Mouse (Mus musculus): ENCODE results near the gene Psg20. TPM values are rescaled to one million over a fixed set of nuclear protein-coding genes. Genes with fewer than 3 reads are reported as not detected.
"Not testable (repeated sequence)": the region's sequence is repeated elsewhere in the genome, so short reads cannot be mapped to it uniquely, and the experiment has no call there.

The Psg20 gene
- 0.11 TPM in 1 of 2 replicates, not detected in the other for polyA plus RNA-seq (2015; fragmentation: Nextera tagmentation; extraction: Ambion mirVana)

DNA sequence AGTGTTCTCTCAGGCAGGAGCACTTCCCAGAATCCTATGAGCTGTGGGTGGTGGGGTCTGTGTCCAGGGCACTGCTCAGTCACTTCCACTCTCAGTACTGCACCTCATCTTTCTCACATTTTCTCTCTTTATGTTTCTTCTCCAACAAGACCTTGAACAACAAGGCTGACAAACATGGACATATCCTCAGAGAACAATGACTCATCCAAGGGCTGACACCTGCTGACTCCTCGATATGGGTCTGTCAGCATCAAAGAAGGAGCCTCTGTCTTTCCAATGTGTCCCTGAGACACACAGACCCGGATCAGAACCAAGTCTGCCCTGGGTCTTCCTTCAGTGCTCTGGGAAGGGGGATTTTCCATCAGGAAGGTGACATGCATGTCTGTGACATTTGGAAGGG lies at the start of gene Psg20:
TSS of gene Psg20 (minus strand) at position 101 of the 400 bp plus-strand sequence.
- no peak for ATAC-seq (ENCODE audit: insufficient number of reproducible peaks, low FRiP score, low TSS enrichment, low read depth)
- Histone ChIP-seq H3K36me3 (no peaks in the 10 kb centered on the region), H3K4me3 (replicated peaks) (no peak within 1 kb of the TSS), H3K9ac (no peak within 1 kb of the TSS), H3K27me3 (no peaks in the 10 kb centered on the region), H3K27ac (replicated peaks) (no peak within 1 kb of the TSS), H3K4me1 (no peaks in the 10 kb centered on the region), H3K4me2 (replicated peaks) (no peak within 1 kb of the TSS), H3K9me3 (replicated peaks) (no peaks in the 10 kb centered on the region)
- WGBS: 62% methylated on average over 2 of the region's 2 CpGs

DNA sequence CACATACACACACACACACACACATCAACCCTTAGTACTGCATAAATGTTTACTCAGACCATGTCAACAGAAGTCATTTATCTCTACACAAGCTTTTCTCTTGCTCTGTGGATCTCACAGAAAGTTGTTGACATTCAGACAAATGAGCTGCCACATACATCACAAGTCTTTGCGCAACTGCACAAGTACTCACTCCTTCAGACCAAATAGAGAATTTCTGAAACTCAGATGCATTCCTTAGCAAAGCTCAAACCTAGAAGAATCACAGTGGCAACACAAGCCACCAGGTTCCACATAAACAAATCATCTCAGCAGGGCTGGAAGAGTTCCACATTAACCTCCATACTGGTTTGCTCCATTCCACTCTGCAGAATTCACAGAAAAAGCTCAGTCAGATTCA lies 48.5 kb upstream of the Psg20 start:
- Histone ChIP-seq H3K27ac (replicated peaks) (no peak overlapping the region), H3K4me3 (replicated peaks) (no peak overlapping the region), H3K9me3 (replicated peaks) (no peaks in the 10 kb centered on the region), H3K4me1 (no peaks in the 10 kb centered on the region), H3K9ac (no peak overlapping the region), H3K4me2 (replicated peaks) (no peak overlapping the region), H3K36me3 (no peaks in the 10 kb centered on the region), H3K27me3 (no peaks in the 10 kb centered on the region)
- ATAC-seq (ENCODE audit: insufficient number of reproducible peaks, low FRiP score, low TSS enrichment, low read depth): no peak
- WGBS: 93% methylated on average over 1 of the region's 1 CpGs

DNA sequence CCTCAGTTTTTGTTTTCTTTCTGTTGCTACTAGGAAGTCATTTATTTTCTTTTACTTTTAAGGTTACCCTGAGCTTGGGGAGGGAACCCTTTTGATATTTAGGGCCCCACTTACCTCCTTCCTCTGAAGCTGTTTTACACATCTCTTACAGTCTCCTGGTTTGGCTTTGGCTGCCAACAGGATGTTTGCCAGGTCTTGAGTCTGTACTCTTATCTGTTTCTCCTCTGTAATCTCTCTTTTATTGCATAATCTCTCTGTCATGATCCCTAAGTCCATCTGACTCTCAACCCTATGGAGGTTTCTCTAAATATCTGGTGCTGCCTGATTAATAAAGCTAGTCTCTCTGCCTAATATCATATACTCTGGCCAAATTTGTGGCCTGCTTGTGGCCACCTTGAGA lies 47.1 kb upstream of the Psg20 start:
- H3K4me3 ChIP-seq (replicated peaks): no peak overlapping the region
- no peak overlapping the region for H3K4me2 ChIP-seq (replicated peaks)
- no peaks in the 10 kb centered on the region for H3K36me3 ChIP-seq
- H3K27me3 ChIP-seq: no peaks in the 10 kb centered on the region
- no peaks in the 10 kb centered on the region for H3K4me1 ChIP-seq
- H3K27ac ChIP-seq (replicated peaks): no peak overlapping the region
- no peak for ATAC-seq (ENCODE audit: insufficient number of reproducible peaks, low FRiP score, low TSS enrichment, low read depth)
- H3K9me3 ChIP-seq (replicated peaks): no peaks in the 10 kb centered on the region
- H3K9ac ChIP-seq: no peak overlapping the region

DNA sequence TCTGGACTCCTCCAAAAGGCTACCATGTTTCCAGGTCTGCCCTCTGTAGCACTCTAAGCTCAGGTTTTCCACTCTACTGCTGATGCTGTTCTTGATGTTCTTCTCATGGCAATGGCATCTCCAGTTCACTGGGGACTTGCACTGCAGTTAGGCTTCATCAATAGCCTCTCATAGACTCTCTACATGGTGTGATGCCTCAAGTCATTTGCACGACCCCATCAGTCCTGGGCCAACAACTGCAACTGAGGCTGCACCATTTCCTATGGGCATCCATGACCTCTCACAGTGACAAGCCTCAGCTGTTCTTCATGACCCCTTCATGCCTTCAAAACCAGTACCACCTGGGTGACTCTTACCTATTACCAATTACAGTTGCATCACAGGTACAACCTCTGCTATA lies 42.4 kb upstream of the Psg20 start:
- Histone ChIP-seq H3K4me3 (replicated peaks) (no peak overlapping the region), H3K9me3 (replicated peaks) (no peaks in the 10 kb centered on the region), H3K36me3 (no peaks in the 10 kb centered on the region), H3K4me1 (no peaks in the 10 kb centered on the region), H3K9ac (no peak overlapping the region), H3K27me3 (no peaks in the 10 kb centered on the region), H3K27ac (replicated peaks) (no peak overlapping the region), H3K4me2 (replicated peaks) (no peak overlapping the region)
- no peak for ATAC-seq (ENCODE audit: insufficient number of reproducible peaks, low FRiP score, low TSS enrichment, low read depth)
- WGBS: 58% methylated on average over 1 of the region's 1 CpGs

DNA sequence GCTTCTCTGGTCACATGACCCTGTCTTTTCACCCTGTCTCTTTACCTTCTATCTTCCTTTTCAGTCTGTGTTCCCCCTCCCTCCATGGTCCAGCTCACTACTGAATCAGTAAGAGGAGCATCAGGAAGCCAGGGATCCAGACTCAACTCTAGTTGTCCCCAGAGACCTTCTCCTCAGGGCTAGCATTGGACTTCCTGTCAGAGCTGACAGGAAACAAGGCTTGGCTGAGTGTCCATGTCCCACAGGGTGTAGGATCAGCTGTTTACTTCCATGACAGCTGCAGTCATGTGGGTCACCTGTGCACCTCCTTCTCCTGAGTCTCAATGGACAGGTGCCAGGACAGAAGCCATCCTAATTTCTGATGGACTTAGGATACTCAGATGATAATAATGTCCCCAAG lies 39.9 kb upstream of the Psg20 start:
- H3K9me3 ChIP-seq (replicated peaks); H3K4me1 ChIP-seq; ATAC-seq (ENCODE audit: insufficient number of reproducible peaks, low FRiP score, low TSS enrichment, low read depth); H3K9ac ChIP-seq; H3K27ac ChIP-seq (replicated peaks); H3K4me2 ChIP-seq (replicated peaks); H3K4me3 ChIP-seq (replicated peaks); H3K36me3 ChIP-seq; H3K27me3 ChIP-seq: not testable (repeated sequence)

DNA sequence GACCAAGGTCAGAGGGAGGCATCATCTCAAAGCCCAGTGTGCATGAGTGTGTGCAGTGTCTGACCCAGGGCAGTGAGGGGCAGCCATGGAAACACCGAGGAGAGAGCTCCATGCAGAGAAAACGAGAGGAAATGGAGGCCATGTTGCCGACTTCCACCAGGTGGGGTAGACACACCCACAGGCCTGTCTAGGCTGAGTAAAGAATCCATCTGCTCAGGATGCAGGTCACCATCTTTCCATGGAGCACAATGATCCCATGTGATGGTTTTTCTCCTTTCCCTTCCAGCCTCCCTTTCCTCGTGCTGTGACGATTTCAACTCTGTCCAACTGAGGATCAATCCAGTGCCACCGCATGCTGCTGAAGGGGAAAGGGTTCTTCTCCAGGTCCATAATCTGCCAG lies 38.0 kb upstream of the Psg20 start:
- ATAC-seq (ENCODE audit: insufficient number of reproducible peaks, low FRiP score, low TSS enrichment, low read depth): no peak
- Histone ChIP-seq H3K4me3 (replicated peaks) (no peak overlapping the region), H3K9me3 (replicated peaks) (no peaks in the 10 kb centered on the region), H3K27ac (replicated peaks) (no peak overlapping the region), H3K4me2 (replicated peaks) (no peak overlapping the region), H3K36me3 (no peaks in the 10 kb centered on the region), H3K4me1 (no peaks in the 10 kb centered on the region), H3K27me3 (no peaks in the 10 kb centered on the region), H3K9ac (no peak overlapping the region)
- 76% methylated on average over 6 of the region's 6 CpGs for WGBS

DNA sequence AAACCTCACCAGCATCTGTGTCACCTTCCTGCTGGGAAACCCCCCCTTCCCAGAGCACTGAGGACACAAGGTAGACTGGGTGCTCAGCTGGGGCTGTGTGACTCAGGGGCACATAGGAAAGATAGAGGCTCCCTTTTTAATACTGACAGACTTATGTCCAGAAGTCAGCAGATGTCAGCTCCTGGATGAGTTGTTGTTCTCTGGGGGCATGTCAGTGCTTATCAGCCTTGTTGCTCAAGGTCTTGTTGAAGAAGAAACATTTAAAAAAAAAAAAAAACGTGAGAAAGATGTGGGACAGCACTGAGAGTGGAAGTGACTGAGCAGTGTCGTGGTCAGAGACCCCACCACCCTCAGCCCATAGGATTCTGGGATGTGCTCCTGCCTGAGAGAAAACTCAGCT lies 31.8 kb upstream of the Psg20 start, which contains the start of gene Psg22:
TSS of gene Psg22 (plus strand) at position 301 of the 400 bp plus-strand sequence.
- no peak within 1 kb of the TSS for H3K4me2 ChIP-seq (replicated peaks)
- H3K27me3 ChIP-seq: no peaks in the 10 kb centered on the region
- no peak within 1 kb of the TSS for H3K4me3 ChIP-seq (replicated peaks)
- no peaks in the 10 kb centered on the region for H3K9me3 ChIP-seq (replicated peaks)
- WGBS: 45% methylated on average over 2 of the region's 2 CpGs
- no peaks in the 10 kb centered on the region for H3K36me3 ChIP-seq
- H3K27ac ChIP-seq (replicated peaks): no peak within 1 kb of the TSS
- no peak within 1 kb of the TSS for H3K9ac ChIP-seq
- ATAC-seq (ENCODE audit: insufficient number of reproducible peaks, low FRiP score, low TSS enrichment, low read depth): no peak
- H3K4me1 ChIP-seq: no peaks in the 10 kb centered on the region

DNA sequence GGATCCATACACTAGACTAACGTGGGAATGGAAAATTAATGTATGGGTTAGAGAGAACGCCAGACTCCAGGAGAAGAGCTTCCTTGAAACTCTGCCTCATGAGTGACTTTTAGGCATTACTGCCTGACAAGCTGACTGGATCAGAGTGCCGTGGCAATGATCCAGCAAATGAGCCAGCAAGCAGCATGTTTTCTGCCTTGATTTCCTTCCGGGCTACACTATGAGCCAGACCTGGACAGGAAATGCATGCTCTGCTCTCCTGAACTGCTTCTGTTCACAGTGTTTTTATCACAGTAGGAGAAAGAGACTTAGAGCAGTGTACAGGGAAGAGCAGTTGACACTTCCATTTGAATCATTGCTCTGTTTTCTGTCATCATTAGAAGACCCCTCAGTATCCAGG lies 29.6 kb upstream of the Psg20 start:
- Histone ChIP-seq H3K36me3 (no peaks in the 10 kb centered on the region), H3K4me2 (replicated peaks) (no peak overlapping the region), H3K4me3 (replicated peaks) (no peak overlapping the region), H3K27ac (replicated peaks) (no peak overlapping the region), H3K4me1 (no peaks in the 10 kb centered on the region), H3K9me3 (replicated peaks) (no peaks in the 10 kb centered on the region), H3K9ac (no peak overlapping the region), H3K27me3 (no peaks in the 10 kb centered on the region)
- no peak for ATAC-seq (ENCODE audit: insufficient number of reproducible peaks, low FRiP score, low TSS enrichment, low read depth)
- 64% methylated on average over 4 of the region's 4 CpGs for WGBS

DNA sequence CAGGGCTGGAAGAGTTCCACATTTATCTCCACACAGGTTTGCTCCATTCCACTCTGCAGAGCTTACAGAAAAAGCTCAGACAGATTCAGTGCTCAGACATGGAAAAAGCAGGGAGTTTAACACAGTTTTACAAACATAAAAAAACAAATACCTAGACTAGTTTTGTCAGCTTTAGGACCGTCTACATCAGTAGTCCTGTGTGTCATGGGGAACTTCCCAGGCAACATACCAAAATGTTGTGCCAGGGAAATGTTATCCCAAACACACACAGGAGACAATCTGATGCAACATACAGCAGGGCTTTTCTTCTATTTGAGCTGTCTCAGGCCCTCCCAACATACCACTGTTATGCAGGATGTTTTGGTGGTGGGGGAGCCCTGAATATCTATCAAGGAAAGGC lies 24.9 kb upstream of the Psg20 start:
- Histone ChIP-seq H3K4me1 (no peaks in the 10 kb centered on the region), H3K4me2 (replicated peaks) (no peak overlapping the region), H3K27me3 (no peaks in the 10 kb centered on the region), H3K9me3 (replicated peaks) (no peaks in the 10 kb centered on the region), H3K27ac (replicated peaks) (no peak overlapping the region), H3K9ac (no peak overlapping the region), H3K36me3 (no peaks in the 10 kb centered on the region), H3K4me3 (replicated peaks) (no peak overlapping the region)
- WGBS: 65% methylated on average over 1 of the region's 1 CpGs
- ATAC-seq (ENCODE audit: insufficient number of reproducible peaks, low FRiP score, low TSS enrichment, low read depth): no peak

DNA sequence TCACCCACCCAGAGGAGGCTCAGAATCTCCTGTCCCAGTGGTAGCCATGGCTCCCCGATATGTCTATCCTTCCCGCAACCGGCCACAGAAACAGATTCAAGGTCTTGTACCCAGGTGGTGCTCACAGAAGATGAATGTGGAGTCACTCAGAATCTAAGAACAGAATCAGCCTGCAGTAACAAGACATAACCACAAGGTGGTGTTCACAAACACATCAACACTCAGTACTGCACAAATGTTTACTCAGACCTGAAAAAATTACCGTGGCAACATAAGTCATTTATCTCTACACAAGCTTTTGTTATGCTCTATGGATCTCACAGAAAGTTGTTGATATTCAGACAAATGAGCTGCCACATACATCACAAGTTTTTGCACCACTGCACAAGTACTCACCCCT lies 24.3 kb upstream of the Psg20 start:
- not testable (repeated sequence) for H3K36me3 ChIP-seq; H3K4me1 ChIP-seq; H3K4me2 ChIP-seq (replicated peaks); H3K9ac ChIP-seq; H3K27ac ChIP-seq (replicated peaks); H3K27me3 ChIP-seq; H3K9me3 ChIP-seq (replicated peaks); H3K4me3 ChIP-seq (replicated peaks); ATAC-seq (ENCODE audit: insufficient number of reproducible peaks, low FRiP score, low TSS enrichment, low read depth)
- 77% methylated on average over 4 of the region's 4 CpGs for WGBS

DNA sequence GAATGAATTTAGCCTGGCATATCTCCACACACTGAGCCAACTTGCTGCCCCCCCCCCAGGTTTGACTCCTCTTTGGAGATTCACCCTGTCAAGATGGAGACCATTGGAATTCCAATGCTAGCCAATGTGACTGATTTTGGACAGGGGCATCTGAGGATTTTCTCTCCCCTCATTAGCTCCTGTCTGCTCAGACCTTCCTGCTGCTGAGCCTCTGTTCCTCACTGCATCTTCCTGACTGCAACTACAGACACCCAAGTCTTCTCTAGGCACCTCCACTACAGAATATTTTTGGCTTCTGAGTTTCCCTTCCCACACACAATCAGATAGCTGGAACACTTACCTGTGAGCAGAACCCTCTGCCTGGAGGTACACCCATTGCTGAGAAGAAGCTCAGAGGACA lies 399 bp downstream of the Psg20 start:
- H3K27me3 ChIP-seq: no peaks in the 10 kb centered on the region
- no peak overlapping the region for H3K4me3 ChIP-seq (replicated peaks)
- no peak for ATAC-seq (ENCODE audit: insufficient number of reproducible peaks, low FRiP score, low TSS enrichment, low read depth)
- no peaks in the 10 kb centered on the region for H3K9me3 ChIP-seq (replicated peaks)
- no peak overlapping the region for H3K4me2 ChIP-seq (replicated peaks)
- H3K4me1 ChIP-seq: no peaks in the 10 kb centered on the region
- no peaks in the 10 kb centered on the region for H3K36me3 ChIP-seq
- no peak overlapping the region for H3K27ac ChIP-seq (replicated peaks)
- H3K9ac ChIP-seq: no peak overlapping the region

DNA sequence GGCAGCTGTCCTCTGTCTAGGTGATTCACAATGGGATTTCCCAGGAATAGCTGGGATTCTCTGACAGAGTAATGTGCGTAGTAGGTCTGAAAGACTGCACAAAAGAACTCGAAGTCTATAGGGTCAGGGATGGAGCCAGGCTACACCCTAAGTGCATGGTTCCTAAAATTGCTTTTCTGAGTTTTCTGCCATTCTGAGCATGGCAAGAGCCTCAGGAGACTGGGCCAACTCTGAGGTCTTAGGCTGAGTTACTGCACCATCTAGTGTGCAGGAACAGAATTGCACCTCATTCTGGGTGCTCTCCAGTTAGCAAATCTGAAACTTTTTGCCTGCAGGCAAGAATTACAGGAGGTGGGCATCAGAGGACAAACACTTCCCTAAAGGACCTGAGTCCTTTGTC lies 6.2 kb downstream of the Psg20 start:
- WGBS: 51% methylated on average over 2 of the region's 2 CpGs
- no peak overlapping the region for H3K4me3 ChIP-seq (replicated peaks)
- H3K4me2 ChIP-seq (replicated peaks): no peak overlapping the region
- no peaks in the 10 kb centered on the region for H3K27me3 ChIP-seq
- H3K36me3 ChIP-seq: no peaks in the 10 kb centered on the region
- H3K9me3 ChIP-seq (replicated peaks): no peaks in the 10 kb centered on the region
- H3K4me1 ChIP-seq: no peaks in the 10 kb centered on the region
- H3K27ac ChIP-seq (replicated peaks): no peak overlapping the region
- no peak for ATAC-seq (ENCODE audit: insufficient number of reproducible peaks, low FRiP score, low TSS enrichment, low read depth)
- no peak overlapping the region for H3K9ac ChIP-seq

DNA sequence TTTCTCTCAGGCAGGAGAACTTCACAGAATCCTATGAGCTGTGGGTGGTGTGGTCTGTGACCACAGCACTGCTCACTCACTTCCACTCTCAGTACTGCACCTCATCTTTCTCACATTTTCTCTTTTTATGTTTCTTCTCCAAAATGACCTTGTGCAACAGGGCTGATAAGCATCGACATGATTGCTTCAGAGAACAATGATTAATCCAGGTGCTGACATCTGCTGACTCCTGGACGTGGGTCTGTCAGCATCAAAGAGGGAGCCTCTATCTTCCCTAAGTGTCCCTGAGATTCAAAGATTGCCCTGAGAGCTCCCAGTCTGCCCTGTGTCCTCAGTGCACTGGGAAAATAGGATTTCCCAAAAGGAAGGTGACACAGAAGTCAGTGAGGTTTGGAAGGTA lies 29.4 kb downstream of the Psg20 start, which contains the start of gene Psg21:
TSS of gene Psg21 (minus strand) at position 101 of the 400 bp plus-strand sequence.
- not testable (repeated sequence) for H3K9me3 ChIP-seq (replicated peaks); H3K4me1 ChIP-seq; H3K36me3 ChIP-seq; H3K4me3 ChIP-seq (replicated peaks); H3K9ac ChIP-seq; ATAC-seq (ENCODE audit: insufficient number of reproducible peaks, low FRiP score, low TSS enrichment, low read depth); H3K4me2 ChIP-seq (replicated peaks); H3K27ac ChIP-seq (replicated peaks); H3K27me3 ChIP-seq
- WGBS: 45% methylated on average over 2 of the region's 2 CpGs

Measured in embryonic facial prominence, embryonic 15.5 days (tissue).